Mouse (Mus musculus): ENCODE measurements around the gene Manbal.

DNA sequence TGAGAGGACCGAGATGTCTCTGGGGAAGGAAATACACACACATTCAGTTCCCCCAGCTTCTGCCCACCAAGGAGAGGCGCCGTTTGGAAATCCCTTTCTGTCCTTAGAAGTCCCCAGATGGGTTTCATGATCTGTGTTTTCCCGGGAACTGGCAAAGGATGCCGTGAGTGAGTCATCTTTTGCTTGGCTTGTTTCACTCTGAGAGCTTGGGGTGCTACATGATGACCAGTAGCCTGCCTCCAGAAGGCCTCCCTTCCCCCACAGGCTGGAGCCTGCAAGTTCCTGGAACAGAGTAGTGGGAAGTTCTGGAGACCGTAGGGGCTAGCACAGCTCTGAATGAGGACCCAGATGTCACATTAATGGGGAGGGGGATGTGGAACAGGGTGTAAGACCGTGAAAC, 40.2 kb downstream of the Manbal start:
- no peak for TF ChIP-seq POLR2A (IDR thresholded peaks at IDR 0.05; ENCODE audit: extremely low read depth, insufficient read depth, low read length)
- TF ChIP-seq CTCF (IDR thresholded peaks at IDR 0.05; ENCODE audit: low read depth, low read length) = no peak

All from liver, adult 2 months (tissue).